Mouse (Mus musculus) heart, adult 2 months (tissue): ENCODE results near the gene Slx1b.

ENCODE experiments used
- CTCF ChIP-seq: fragments of 200-600 bp; IDR thresholded peaks from 2 replicates; pipeline ENCODE4 v1.8.1; 2022; ENCODE audit warnings: antibody characterized with exemption, mild to moderate bottlenecking, moderate library complexity
- EP300 ChIP-seq: fragments of 200-500 bp; IDR thresholded peaks from 2 replicates; pipeline ENCODE4 v1.6.1; 2011; ENCODE audit warnings: low read depth, low read length, control low read depth; ENCODE audit not compliant: insufficient read depth
- POLR2A ChIP-seq: fragments of 200-500 bp; IDR thresholded peaks from 2 replicates; pipeline ENCODE4 v1.6.1; 2011; ENCODE audit warnings: mild to moderate bottlenecking, low read depth, low read length, control low read depth; ENCODE audit not compliant: insufficient read depth

GRCm38 (mm10) chr7:126710266-126710665, 14.7 kb upstream of the Slx1b start:
- no peak for TF ChIP-seq CTCF
- no peak for TF ChIP-seq EP300
- TF ChIP-seq POLR2A = no peak
